Mouse (Mus musculus): Measurements from ENCODE around the gene Myom1. TPM values are rescaled to one million over a fixed set of nuclear protein-coding genes. Genes with fewer than 3 reads are reported as not detected.

The Myom1 gene
- polyA plus RNA-seq, 1 experiment from 2014 or later = 2.6 TPM

DNA sequence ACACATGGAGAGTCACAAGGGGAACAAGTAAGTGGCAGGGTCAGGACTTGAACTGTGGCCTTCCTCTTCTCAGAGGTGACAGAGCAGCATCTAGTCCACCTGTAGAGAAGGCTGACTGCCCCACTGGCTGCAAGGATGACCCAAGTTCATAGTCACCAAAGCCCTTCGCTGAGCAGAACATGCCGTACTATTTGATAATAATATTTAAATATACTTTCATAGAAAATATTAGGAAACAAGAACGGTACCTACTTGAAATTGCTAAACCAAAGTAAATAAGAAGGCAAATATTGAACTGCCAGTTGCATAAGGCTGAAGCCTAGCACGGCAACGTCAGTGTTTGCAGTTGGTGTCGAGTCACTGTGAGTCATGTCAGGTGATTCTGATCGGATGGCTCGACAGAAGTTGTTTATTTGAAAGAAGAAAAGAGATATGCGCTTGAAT, 86.6 kb downstream of the Myom1 start:
- no peak overlapping the region for H3K4me2 ChIP-seq
- ATAC-seq (ENCODE audit: insufficient read depth) = peak; percentile 70
- no peaks in the 10 kb centered on the region for H3K9me3 ChIP-seq (replicated peaks)
- H3K36me3 ChIP-seq (replicated peaks) = no peaks in the 10 kb centered on the region
- peaks cover 22% of the 10 kb centered on the region for H3K4me1 ChIP-seq (replicated peaks)
- 44% methylated on average over 9 of the region's 9 CpGs for WGBS (ENCODE audit: insufficient replicate concordance)
- H3K4me3 ChIP-seq (replicated peaks) = no peak overlapping the region
- H3K27ac ChIP-seq (replicated peaks) = peak overlapping the region; percentile 75
- no peak overlapping the region for H3K9ac ChIP-seq
- no peaks in the 10 kb centered on the region for H3K27me3 ChIP-seq

DNA sequence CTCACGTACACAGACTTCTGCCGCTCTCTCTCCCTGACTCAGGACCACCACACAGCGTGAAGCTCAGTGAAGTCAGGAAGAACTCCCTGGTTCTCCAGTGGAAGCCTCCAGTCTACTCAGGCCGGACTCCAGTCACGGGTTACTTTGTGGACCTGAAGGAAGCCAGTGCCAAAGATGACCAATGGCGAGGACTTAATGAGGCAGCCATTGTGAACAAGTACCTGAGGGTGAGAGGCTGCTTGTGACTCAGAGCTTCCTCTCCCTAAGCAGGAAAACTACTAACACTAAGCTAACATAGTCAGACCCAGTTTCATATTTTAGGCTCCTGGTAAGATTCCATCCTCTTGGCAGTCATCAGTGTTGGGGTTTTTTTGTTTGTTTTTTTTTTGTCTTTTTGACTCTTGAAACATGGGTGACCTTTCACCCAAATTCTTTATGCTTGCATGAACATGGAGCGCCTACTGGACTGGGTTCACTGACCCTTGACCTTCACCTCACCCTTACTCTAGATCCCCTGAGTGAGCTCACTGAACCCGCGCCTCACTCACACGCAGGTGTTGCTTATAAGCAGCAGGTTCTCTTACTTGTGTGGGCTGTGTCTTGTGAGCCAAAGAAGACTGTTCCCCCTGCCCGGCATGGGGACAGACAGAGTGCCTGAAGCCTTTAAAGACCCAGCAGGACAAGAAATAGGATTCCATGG, 87.5 kb downstream of the Myom1 start:
- H3K4me2 ChIP-seq = no peak overlapping the region
- peak; percentile 25; the same call in 1 of the 2 replicates for ATAC-seq (ENCODE audit: insufficient read depth)
- H3K9ac ChIP-seq = no peak overlapping the region
- H3K27me3 ChIP-seq = no peaks in the 10 kb centered on the region
- peak overlapping the region; percentile 75 for H3K27ac ChIP-seq (replicated peaks)
- no peaks in the 10 kb centered on the region for H3K9me3 ChIP-seq (replicated peaks)
- no peaks in the 10 kb centered on the region for H3K36me3 ChIP-seq (replicated peaks)
- H3K4me1 ChIP-seq (replicated peaks) = peaks cover 22% of the 10 kb centered on the region
- no peak overlapping the region for H3K4me3 ChIP-seq (replicated peaks)
- WGBS (ENCODE audit: insufficient replicate concordance) = 76% methylated on average over 11 of the region's 11 CpGs

GRCm38 (mm10) chr17:71091024-71091423, 88.6 kb downstream of the Myom1 start:
- ATAC-seq (ENCODE audit: insufficient read depth) = no peak
- no peak overlapping the region for H3K27ac ChIP-seq (replicated peaks)
- no peak overlapping the region for H3K9ac ChIP-seq
- no peak overlapping the region for H3K4me2 ChIP-seq
- WGBS (ENCODE audit: insufficient replicate concordance) = 57% methylated on average over 4 of the region's 4 CpGs
- H3K27me3 ChIP-seq = no peaks in the 10 kb centered on the region
- peaks cover 22% of the 10 kb centered on the region for H3K4me1 ChIP-seq (replicated peaks)
- no peaks in the 10 kb centered on the region for H3K9me3 ChIP-seq (replicated peaks)
- no peak overlapping the region for H3K4me3 ChIP-seq (replicated peaks)
- no peaks in the 10 kb centered on the region for H3K36me3 ChIP-seq (replicated peaks)

- Histone ChIP-seq H3K4me2 (no peak overlapping the region), H3K9ac (no peak overlapping the region), H3K4me3 (replicated peaks) (no peak overlapping the region), H3K27ac (replicated peaks) (no peak overlapping the region), H3K36me3 (replicated peaks) (no peaks in the 10 kb centered on the region), H3K4me1 (replicated peaks) (peaks cover 15% of the 10 kb centered on the region), H3K9me3 (replicated peaks) (no peaks in the 10 kb centered on the region), H3K27me3 (no peaks in the 10 kb centered on the region)
- no peak for ATAC-seq (ENCODE audit: insufficient read depth)
- 75% methylated on average over 4 of the region's 4 CpGs for WGBS (ENCODE audit: insufficient replicate concordance)
These were observed 89.9 kb downstream of the Myom1 start for GRCm38 (mm10) chr17:71092341-71092740.

DNA sequence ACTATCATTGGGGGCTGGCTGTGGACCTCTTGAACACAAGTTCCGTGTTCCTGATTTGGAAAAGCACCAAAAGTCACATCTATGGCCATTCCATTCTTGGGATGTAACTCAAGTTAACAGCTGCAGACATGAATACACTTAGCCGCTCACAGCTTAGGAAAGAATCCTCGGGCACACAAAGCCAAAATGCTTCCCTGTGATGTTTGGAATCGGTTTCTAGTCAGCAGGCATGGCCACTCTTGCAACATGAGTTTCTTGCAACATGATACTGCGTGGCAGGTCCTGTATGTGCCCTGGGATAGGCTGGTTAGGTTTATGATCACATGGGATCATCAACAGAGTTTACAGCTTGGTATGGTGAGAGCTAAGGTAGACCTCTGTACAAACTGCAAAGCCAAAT, 91.4 kb downstream of the Myom1 start:
- Histone ChIP-seq H3K27ac (replicated peaks) (no peak overlapping the region), H3K4me2 (no peak overlapping the region), H3K36me3 (replicated peaks) (no peaks in the 10 kb centered on the region), H3K9me3 (replicated peaks) (no peaks in the 10 kb centered on the region), H3K4me1 (replicated peaks) (peaks cover 10% of the 10 kb centered on the region), H3K4me3 (replicated peaks) (no peak overlapping the region), H3K27me3 (no peaks in the 10 kb centered on the region), H3K9ac (no peak overlapping the region)
- WGBS (ENCODE audit: insufficient replicate concordance) = 65% methylated on average over 5 of the region's 5 CpGs
- ATAC-seq (ENCODE audit: insufficient read depth) = no peak

DNA sequence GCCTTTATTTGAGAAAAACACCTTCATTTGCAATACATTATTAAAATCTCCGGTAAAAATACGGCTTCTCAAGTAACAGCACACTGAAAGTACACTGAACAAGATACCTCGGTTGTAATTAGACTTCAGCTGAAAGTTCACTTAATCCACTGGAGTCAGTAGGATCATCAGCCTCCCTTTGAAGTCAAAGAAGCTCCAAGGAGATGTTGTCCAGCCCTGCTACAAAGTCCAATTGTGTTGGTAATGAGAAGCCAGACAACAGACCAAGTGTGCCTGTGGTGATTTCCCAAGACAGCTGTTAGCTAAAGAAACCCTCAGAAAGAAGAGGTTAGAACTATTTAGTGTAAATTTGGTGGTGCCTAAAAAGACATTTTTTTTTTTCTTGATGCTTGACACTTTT, 92.0 kb downstream of the Myom1 start:
- H3K9me3 ChIP-seq (replicated peaks) = no peaks in the 10 kb centered on the region
- no peak for ATAC-seq (ENCODE audit: insufficient read depth)
- no peak overlapping the region for H3K27ac ChIP-seq (replicated peaks)
- H3K27me3 ChIP-seq = no peaks in the 10 kb centered on the region
- H3K4me3 ChIP-seq (replicated peaks) = no peak overlapping the region
- no peak overlapping the region for H3K4me2 ChIP-seq
- no peaks in the 10 kb centered on the region for H3K36me3 ChIP-seq (replicated peaks)
- 77% methylated on average over 3 of the region's 3 CpGs for WGBS (ENCODE audit: insufficient replicate concordance)
- H3K4me1 ChIP-seq (replicated peaks) = peaks cover 8% of the 10 kb centered on the region
- no peak overlapping the region for H3K9ac ChIP-seq

DNA sequence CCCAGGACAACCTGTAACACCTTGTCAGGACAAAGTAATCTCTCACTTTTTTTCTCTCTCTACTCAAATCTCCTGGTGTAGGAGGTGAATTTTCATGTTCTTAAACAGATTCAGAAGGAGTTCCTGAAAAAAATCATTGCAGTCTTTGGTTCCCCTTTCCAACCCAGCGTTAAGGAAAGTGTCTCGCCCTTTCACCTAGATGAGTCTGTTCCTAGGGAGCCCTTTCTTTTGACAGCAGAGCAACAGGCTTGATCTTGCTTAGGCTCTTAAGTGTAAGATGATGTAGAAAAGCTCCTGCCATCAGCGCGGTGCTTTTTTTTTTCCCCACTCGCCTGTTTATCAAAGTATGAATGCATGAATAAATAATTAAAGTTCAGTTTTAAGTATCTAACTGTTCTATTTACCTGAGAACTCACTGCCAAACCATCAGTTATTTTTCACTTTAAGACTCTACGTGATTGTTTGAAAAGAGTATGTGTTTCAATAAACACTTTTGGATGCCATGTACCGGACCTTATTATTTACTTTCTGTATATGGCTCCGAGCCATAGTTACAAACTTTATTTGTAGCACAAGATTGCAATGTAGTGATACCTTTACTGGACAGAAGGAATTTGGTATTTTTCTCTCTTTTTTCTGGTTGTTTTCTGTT, 94.2 kb downstream of the Myom1 start:
- Histone ChIP-seq H3K27ac (replicated peaks) (no peak overlapping the region), H3K4me3 (replicated peaks) (no peak overlapping the region), H3K9me3 (replicated peaks) (no peaks in the 10 kb centered on the region), H3K4me2 (no peak overlapping the region), H3K4me1 (replicated peaks) (peaks cover 4% of the 10 kb centered on the region; the same call in 1 of the 2 replicates), H3K9ac (no peak overlapping the region), H3K27me3 (no peaks in the 10 kb centered on the region), H3K36me3 (replicated peaks) (no peaks in the 10 kb centered on the region)
- no peak for ATAC-seq (ENCODE audit: insufficient read depth)
- 71% methylated on average over 8 of the region's 8 CpGs for WGBS (ENCODE audit: insufficient replicate concordance)

- 67% methylated on average over 6 of the region's 6 CpGs for WGBS (ENCODE audit: insufficient replicate concordance)
- Histone ChIP-seq H3K9ac (no peak overlapping the region), H3K4me2 (no peak overlapping the region), H3K4me1 (replicated peaks) (peaks cover 4% of the 10 kb centered on the region; the same call in 1 of the 2 replicates), H3K4me3 (replicated peaks) (no peak overlapping the region), H3K27me3 (no peaks in the 10 kb centered on the region), H3K36me3 (replicated peaks) (no peaks in the 10 kb centered on the region), H3K9me3 (replicated peaks) (no peaks in the 10 kb centered on the region), H3K27ac (replicated peaks) (no peak overlapping the region)
- ATAC-seq (ENCODE audit: insufficient read depth) = 0 out of 2 replicates have a peak, but pooled peaks have one; percentile 54
These were observed 94.8 kb downstream of the Myom1 start for GRCm38 (mm10) chr17:71097209-71097597.

DNA sequence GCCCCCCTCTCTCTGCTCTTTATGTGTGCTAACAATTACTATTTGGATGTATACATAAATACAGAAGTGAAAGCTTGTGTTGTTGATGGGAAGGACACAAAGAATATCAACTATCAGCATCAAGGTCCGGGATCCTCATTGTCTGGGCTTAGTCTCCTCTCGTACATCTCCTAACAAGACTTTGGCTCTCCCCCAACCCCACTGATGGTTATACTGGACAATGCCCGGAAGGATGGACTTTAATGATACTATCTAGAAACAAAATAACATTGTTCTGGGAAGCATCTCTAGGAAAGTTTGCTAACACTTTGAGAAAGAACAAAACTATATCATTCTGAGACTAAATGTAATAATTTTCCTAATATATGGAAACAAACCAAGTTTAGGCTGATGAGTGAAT, 96.2 kb downstream of the Myom1 start:
- H3K9me3 ChIP-seq (replicated peaks) = no peaks in the 10 kb centered on the region
- 70% methylated on average over 3 of the region's 3 CpGs for WGBS (ENCODE audit: insufficient replicate concordance)
- no peaks in the 10 kb centered on the region for H3K27me3 ChIP-seq
- no peak overlapping the region for H3K27ac ChIP-seq (replicated peaks)
- H3K4me3 ChIP-seq (replicated peaks) = no peak overlapping the region
- H3K4me1 ChIP-seq (replicated peaks) = peaks cover 11% of the 10 kb centered on the region; the same call in 1 of the 2 replicates
- H3K36me3 ChIP-seq (replicated peaks) = no peaks in the 10 kb centered on the region
- H3K4me2 ChIP-seq = no peak overlapping the region
- H3K9ac ChIP-seq = no peak overlapping the region
- no peak for ATAC-seq (ENCODE audit: insufficient read depth)

GRCm38 (mm10) chr17:71102571-71103551, 100.4 kb downstream of the Myom1 start:
- no peak overlapping the region for H3K4me2 ChIP-seq
- WGBS (ENCODE audit: insufficient replicate concordance) = 47% methylated on average over 17 of the region's 17 CpGs
- H3K4me3 ChIP-seq (replicated peaks) = no peak overlapping the region
- H3K9me3 ChIP-seq (replicated peaks) = no peaks in the 10 kb centered on the region
- ATAC-seq (ENCODE audit: insufficient read depth) = no peak
- H3K4me1 ChIP-seq (replicated peaks) = peaks cover 7% of the 10 kb centered on the region; the same call in 1 of the 2 replicates
- no peaks in the 10 kb centered on the region for H3K27me3 ChIP-seq
- no peaks in the 10 kb centered on the region for H3K36me3 ChIP-seq (replicated peaks)
- no peak overlapping the region for H3K27ac ChIP-seq (replicated peaks)
- no peak overlapping the region for H3K9ac ChIP-seq

GRCm38 (mm10) chr17:71105297-71105696, 102.9 kb downstream of the Myom1 start:
- no peak for ATAC-seq (ENCODE audit: insufficient read depth)
- Histone ChIP-seq H3K9me3 (replicated peaks) (no peaks in the 10 kb centered on the region), H3K4me3 (replicated peaks) (no peak overlapping the region), H3K9ac (no peak overlapping the region), H3K27me3 (no peaks in the 10 kb centered on the region), H3K27ac (replicated peaks) (no peak overlapping the region), H3K36me3 (replicated peaks) (no peaks in the 10 kb centered on the region), H3K4me2 (no peak overlapping the region), H3K4me1 (replicated peaks) (peaks cover 7% of the 10 kb centered on the region; the same call in 1 of the 2 replicates)
- 73% methylated on average over 7 of the region's 7 CpGs for WGBS (ENCODE audit: insufficient replicate concordance)
